Mouse (Mus musculus): Measurements from ENCODE around the gene Olfr487. TPM values are rescaled to one million over a fixed set of nuclear protein-coding genes. Genes with fewer than 3 reads are reported as not detected.
"Not testable (repeated sequence)": the region's sequence is repeated elsewhere in the genome, so short reads cannot be mapped to it uniquely, and the experiment has no call there.

Gene Olfr487
- not detected in 2 replicates for polyA plus RNA-seq (2012)

- not testable (repeated sequence) for TF ChIP-seq GATA1 (IDR thresholded peaks at IDR 0.05; ENCODE audit: low read length)
These were observed at the start of gene Olfr487 for GRCm38 (mm10) chr7:108214536-108214935. Gene Olfr487 (minus strand): TSS chr7:108214636.

DNA sequence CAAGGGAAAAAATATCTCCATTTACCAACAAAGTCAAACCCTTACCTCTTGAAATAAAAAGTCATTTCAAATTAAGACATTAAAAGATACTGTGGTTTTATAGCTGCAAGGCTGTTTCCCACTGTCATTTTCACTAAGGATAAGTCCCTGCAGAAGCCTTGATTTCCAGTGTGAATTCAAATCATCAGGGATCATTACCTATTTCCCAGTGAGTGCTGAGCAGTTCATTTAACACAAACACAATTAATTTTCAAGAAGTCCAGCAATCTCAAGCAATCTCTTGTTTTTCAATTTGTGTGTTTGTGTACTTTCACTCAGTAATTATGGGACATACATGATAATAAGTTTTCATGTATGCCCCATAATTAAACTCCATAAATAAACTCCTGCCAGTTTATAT lies 43.8 kb upstream of the Olfr487 start, which contains the start of gene Olfr488:
Olfr488 (minus strand) TSS at position 101 of the 400 bp plus-strand sequence.
- no peak for TF ChIP-seq GATA1 (IDR thresholded peaks at IDR 0.05; ENCODE audit: low read length)

- no peak for TF ChIP-seq GATA1 (IDR thresholded peaks at IDR 0.05; ENCODE audit: low read length)
These were observed 19.1 kb upstream of the Olfr487 start for GRCm38 (mm10) chr7:108233551-108233950.

GRCm38 (mm10) chr7:108196938-108197337 lies 17.5 kb downstream of the Olfr487 start:
- TF ChIP-seq GATA1 (IDR thresholded peaks at IDR 0.05; ENCODE audit: low read length): no peak

- not testable (repeated sequence) for TF ChIP-seq GATA1 (IDR thresholded peaks at IDR 0.05; ENCODE audit: low read length)
These were observed 41.8 kb downstream of the Olfr487 start, which contains the start of gene Olfr486 for GRCm38 (mm10) chr7:108172642-108173041. Gene Olfr486 (minus strand): TSS chr7:108172742.

- TF ChIP-seq GATA1 (IDR thresholded peaks at IDR 0.05; ENCODE audit: low read length): no peak
These were observed 54.7 kb downstream of the Olfr487 start, which contains the start of gene Olfr485 for GRCm38 (mm10) chr7:108159771-108160170. Gene Olfr485 (minus strand): TSS chr7:108159871.

Other genes with a start within 250 kb of the Olfr487 start
- gene Olfr476, start 249.8 kb downstream of the Olfr487 start, polyA plus RNA-seq (2012): not detected in 2 replicates
- not detected in 2 replicates for gene Olfr477, start 227.9 kb downstream of the Olfr487 start, polyA plus RNA-seq (2012)
- gene Olfr478, start 180.6 kb downstream of the Olfr487 start, polyA plus RNA-seq (2012): not detected in 2 replicates
- not detected in 2 replicates for gene Olfr479, start 163.9 kb downstream of the Olfr487 start, polyA plus RNA-seq (2012)
- not detected in 2 replicates for gene Olfr480, start 147.3 kb downstream of the Olfr487 start, polyA plus RNA-seq (2012)
- not detected in 2 replicates for gene Olfr481, start 134.8 kb downstream of the Olfr487 start, polyA plus RNA-seq (2012)
- not detected in 2 replicates for gene Olfr482, start 117.0 kb downstream of the Olfr487 start, polyA plus RNA-seq (2012)
- gene Olfr483, start 113.8 kb downstream of the Olfr487 start, polyA plus RNA-seq (2012): not detected in 2 replicates
- not detected in 2 replicates for gene Olfr484, start 87.2 kb downstream of the Olfr487 start, polyA plus RNA-seq (2012)
- gene Olfr485, start 54.8 kb downstream of the Olfr487 start, polyA plus RNA-seq (2012): not detected in 2 replicates
- gene Olfr486, start 41.9 kb downstream of the Olfr487 start, polyA plus RNA-seq (2012): not detected in 2 replicates
- not detected in 2 replicates for gene Olfr488, start 43.7 kb upstream of the Olfr487 start, polyA plus RNA-seq (2012)
- gene Olfr490, start 74.3 kb upstream of the Olfr487 start, polyA plus RNA-seq (2012): not detected in 2 replicates
- not detected in 2 replicates for gene Olfr491, start 98.8 kb upstream of the Olfr487 start, polyA plus RNA-seq (2012)
- not detected in 2 replicates for gene Olfr492, start 109.0 kb upstream of the Olfr487 start, polyA plus RNA-seq (2012)
- gene Olfr493, start 132.3 kb upstream of the Olfr487 start, polyA plus RNA-seq (2012): not detected in 2 replicates
- not detected in 2 replicates for gene Olfr494, start 150.7 kb upstream of the Olfr487 start, polyA plus RNA-seq (2012)
- gene Olfr495, start 178.5 kb upstream of the Olfr487 start, polyA plus RNA-seq (2012): not detected in 2 replicates
- gene Olfr497, start 205.8 kb upstream of the Olfr487 start, polyA plus RNA-seq (2012): not detected in 2 replicates